Mouse (Mus musculus): Measurements from ENCODE around the gene Pom121.
"Not testable (repeated sequence)": the region's sequence is repeated elsewhere in the genome, so short reads cannot be mapped to it uniquely, and the experiment has no call there.

- TF ChIP-seq POLR2A (IDR thresholded peaks at IDR 0.05; ENCODE audit: extremely low read depth, insufficient read depth, low read length); CTCF (IDR thresholded peaks at IDR 0.05; ENCODE audit: low read depth, low read length): not testable (repeated sequence)
Observed at GRCm38 (mm10) chr5:135369196-135369595, 25.1 kb downstream of the Pom121 start.

Data from liver, adult 2 months (tissue).